Mouse (Mus musculus) 416B (cell line): Measurements from ENCODE around the gene Nuak2.

Experiments used
- DNase-seq: peaks from one replicate; pipeline ENCODE4 v3.0.0; 2011; ENCODE audit warnings: low read depth

The Nuak2 gene

GRCm38 (mm10) chr1:132377811-132378210, 61.9 kb downstream of the Nuak2 start:
- DNase-seq: peak; percentile 63

- no peak for DNase-seq
Observed at GRCm38 (mm10) chr1:132380550-132381100, 64.7 kb downstream of the Nuak2 start.

GRCm38 (mm10) chr1:132381929-132382328, 66.0 kb downstream of the Nuak2 start:
- DNase-seq: peak; percentile 45
